Mouse (Mus musculus): ENCODE data around the gene Sipa1. TPM values are rescaled to one million over a fixed set of nuclear protein-coding genes. Genes with fewer than 3 reads are reported as not detected.
A peak's percentile ranks its signal among the peaks of the same experiment; 100 is the strongest.

Gene Sipa1
- polyA plus RNA-seq, 1 experiment: 5.5 TPM

GRCm38 (mm10) chr19:5641641-5642040 lies 21.9 kb downstream of the Sipa1 start:
- Histone ChIP-seq H3K27me3 (ENCODE audit: control insufficient read depth, insufficient read depth, low read length) (no peaks in the 10 kb centered on the region), H3K4me3 (ENCODE audit: control insufficient read depth, low read depth, low read length) (no peak overlapping the region), H3K4me1 (ENCODE audit: control insufficient read depth, insufficient read depth, low read length) (peaks cover 8% of the 10 kb centered on the region), H3K36me3 (ENCODE audit: control insufficient read depth, insufficient read depth, low read length) (peaks cover 1% of the 10 kb centered on the region; the same call in 1 of the 2 replicates), H3K27ac (ENCODE audit: control insufficient read depth, insufficient read depth, low read depth, low read length) (no peak overlapping the region)
- TF ChIP-seq CTCF (IDR thresholded peaks at IDR 0.05; ENCODE audit: control insufficient read depth, insufficient read depth, insufficient replicate concordance, low read depth, low read length) (no peak), POLR2A (IDR thresholded peaks at IDR 0.05; ENCODE audit: control insufficient read depth, low read depth, low read length) (no peak)

DNA sequence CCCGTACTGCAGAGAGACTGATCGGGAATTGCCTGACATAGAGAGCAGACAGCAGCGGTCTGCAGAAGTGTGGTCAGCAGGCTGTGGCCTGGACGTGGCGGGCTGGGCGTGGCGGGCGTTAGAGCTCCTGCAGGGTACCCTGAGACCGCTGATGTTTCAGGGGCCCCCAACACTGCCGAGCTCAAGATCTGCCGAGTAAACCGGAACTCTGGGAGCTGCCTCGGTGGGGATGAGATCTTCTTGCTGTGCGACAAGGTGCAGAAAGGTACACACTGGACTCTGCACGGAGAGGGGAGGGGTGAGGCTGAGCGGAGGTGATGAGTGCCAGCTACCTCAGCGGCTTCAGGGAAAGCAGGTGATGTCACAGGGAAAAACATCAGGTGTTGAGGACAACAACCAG lies 22.5 kb downstream of the Sipa1 start:
- peaks cover 1% of the 10 kb centered on the region; the same call in 1 of the 2 replicates for H3K36me3 ChIP-seq (ENCODE audit: control insufficient read depth, insufficient read depth, low read length)

DNA sequence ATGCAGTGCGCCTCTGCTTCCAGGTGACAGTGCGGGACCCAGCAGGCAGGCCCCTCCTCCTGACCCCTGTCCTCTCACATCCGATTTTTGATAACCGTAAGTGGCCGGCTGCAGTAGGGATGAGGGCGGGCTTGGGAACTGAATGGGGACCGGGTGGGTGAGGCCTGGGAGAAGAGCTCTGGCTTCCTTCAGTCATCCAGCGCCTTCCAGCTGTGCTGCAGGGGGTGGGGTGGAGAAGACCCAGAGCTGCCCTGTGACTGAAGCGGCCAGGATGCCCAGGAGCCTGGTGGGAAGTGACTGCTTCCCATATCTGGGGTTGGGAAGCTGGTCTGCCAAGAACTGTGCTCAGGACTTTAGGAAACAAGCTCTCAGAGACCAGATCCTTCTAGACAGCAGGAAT lies 23.2 kb downstream of the Sipa1 start:
- TF ChIP-seq CTCF (IDR thresholded peaks at IDR 0.05; ENCODE audit: control insufficient read depth, insufficient read depth, insufficient replicate concordance, low read depth, low read length) (no peak), POLR2A (IDR thresholded peaks at IDR 0.05; ENCODE audit: control insufficient read depth, low read depth, low read length) (no peak)
- Histone ChIP-seq H3K36me3 (ENCODE audit: control insufficient read depth, insufficient read depth, low read length) (peaks cover 1% of the 10 kb centered on the region; the same call in 1 of the 2 replicates), H3K27ac (ENCODE audit: control insufficient read depth, insufficient read depth, low read depth, low read length) (no peak overlapping the region), H3K4me1 (ENCODE audit: control insufficient read depth, insufficient read depth, low read length) (peaks cover 8% of the 10 kb centered on the region), H3K27me3 (ENCODE audit: control insufficient read depth, insufficient read depth, low read length) (no peaks in the 10 kb centered on the region), H3K4me3 (ENCODE audit: control insufficient read depth, low read depth, low read length) (no peak overlapping the region)

More for the DNA sequence above, 22.5 kb downstream of the Sipa1 start:
- peaks cover 8% of the 10 kb centered on the region for H3K4me1 ChIP-seq (ENCODE audit: control insufficient read depth, insufficient read depth, low read length)
- H3K4me3 ChIP-seq (ENCODE audit: control insufficient read depth, low read depth, low read length): no peak overlapping the region
- TF ChIP-seq CTCF (IDR thresholded peaks at IDR 0.05; ENCODE audit: control insufficient read depth, insufficient read depth, insufficient replicate concordance, low read depth, low read length) (no peak), POLR2A (IDR thresholded peaks at IDR 0.05; ENCODE audit: control insufficient read depth, low read depth, low read length) (no peak)
- no peaks in the 10 kb centered on the region for H3K27me3 ChIP-seq (ENCODE audit: control insufficient read depth, insufficient read depth, low read length)
- no peak overlapping the region for H3K27ac ChIP-seq (ENCODE audit: control insufficient read depth, insufficient read depth, low read depth, low read length)

DNA sequence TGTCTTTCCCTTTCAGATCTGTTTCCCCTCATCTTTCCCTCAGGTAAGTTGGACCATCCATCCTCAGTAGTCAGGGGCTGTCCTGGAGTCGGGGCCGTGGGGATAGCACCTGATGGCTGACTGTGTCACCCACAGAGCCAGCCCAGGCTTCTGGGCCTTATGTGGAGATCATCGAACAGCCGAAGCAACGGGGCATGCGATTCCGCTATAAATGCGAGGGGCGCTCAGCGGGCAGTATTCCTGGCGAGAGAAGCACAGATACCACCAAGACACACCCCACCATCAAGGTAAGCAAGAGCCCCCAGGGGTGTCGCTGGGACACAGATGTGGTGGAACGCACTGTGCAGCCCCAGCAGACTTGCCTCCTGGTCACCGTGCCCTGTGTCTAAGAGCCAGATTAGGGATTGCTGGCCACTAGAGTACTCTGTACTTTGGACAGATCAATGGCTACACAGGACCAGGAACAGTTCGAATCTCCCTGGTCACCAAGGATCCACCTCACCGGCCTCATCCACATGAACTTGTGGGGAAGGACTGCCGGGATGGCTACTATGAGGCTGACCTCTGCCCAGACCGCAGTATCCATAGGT lies 25.0 kb downstream of the Sipa1 start:
- TF ChIP-seq POLR2A (IDR thresholded peaks at IDR 0.05; ENCODE audit: control insufficient read depth, low read depth, low read length) (no peak), CTCF (IDR thresholded peaks at IDR 0.05; ENCODE audit: control insufficient read depth, insufficient read depth, insufficient replicate concordance, low read depth, low read length) (no peak)
- Histone ChIP-seq H3K4me1 (ENCODE audit: control insufficient read depth, insufficient read depth, low read length) (peaks cover 8% of the 10 kb centered on the region), H3K27me3 (ENCODE audit: control insufficient read depth, insufficient read depth, low read length) (no peaks in the 10 kb centered on the region), H3K4me3 (ENCODE audit: control insufficient read depth, low read depth, low read length) (peak overlapping the region; percentile 87), H3K36me3 (ENCODE audit: control insufficient read depth, insufficient read depth, low read length) (no peaks in the 10 kb centered on the region; the same call in 1 of the 2 replicates), H3K27ac (ENCODE audit: control insufficient read depth, insufficient read depth, low read depth, low read length) (peak overlapping the region; percentile 8)

DNA sequence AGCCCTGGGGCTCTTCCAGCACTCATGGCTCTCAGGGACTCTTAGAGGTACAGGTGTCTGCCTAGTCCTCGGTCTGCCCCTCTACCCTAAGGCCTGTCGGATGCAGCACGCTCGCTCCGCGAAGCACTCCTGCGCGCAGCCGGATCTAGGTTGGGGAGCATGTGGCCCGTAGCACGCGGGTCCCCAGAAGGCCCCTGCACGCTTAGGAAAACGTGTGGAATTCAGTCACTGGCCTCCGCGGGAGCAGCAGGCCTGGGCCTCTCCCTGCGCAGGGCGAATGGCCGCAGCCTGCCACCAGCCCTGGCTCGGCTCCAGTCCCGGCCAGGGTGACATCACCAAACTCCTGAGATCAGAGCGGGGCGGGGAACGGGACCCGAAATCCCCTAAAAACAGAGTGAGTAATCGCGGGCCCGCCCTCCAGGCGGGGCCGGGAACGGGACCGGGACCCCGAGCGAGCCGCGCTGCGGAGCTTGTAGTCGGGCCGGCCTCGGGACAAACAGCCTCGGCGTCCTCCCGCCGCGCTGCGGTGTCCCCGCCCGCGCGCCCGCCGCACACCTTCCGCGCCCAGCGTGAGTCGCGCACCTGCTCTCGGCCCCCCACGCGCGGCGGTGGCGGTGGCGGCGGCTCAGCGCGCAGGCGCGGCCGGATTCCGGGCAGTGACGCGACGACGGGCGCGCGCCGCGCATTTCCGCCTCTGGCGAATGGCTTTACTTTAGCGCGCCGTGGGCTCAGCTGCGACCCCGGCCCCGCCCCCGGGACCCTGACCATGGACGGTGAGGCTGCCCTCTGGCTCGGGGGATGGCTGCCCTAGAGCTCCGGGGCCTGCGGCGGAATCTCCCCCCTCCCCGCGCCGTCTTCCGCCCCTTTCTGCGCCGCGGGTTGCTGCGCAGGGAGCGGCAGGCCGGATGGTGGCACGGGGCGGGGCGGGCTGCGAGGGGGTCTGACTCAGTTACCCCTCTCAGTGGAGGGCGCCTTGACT lies 26.1 kb downstream of the Sipa1 start, which contains the start of gene Rela:
Gene Rela, plus strand, starts transcription at position 415 of the 979 bp plus-strand sequence.
- Histone ChIP-seq H3K27ac (ENCODE audit: control insufficient read depth, insufficient read depth, low read depth, low read length) (peak within 1 kb of the TSS; percentile 92), H3K36me3 (ENCODE audit: control insufficient read depth, insufficient read depth, low read length) (no peaks in the 10 kb centered on the region; the same call in 1 of the 2 replicates), H3K27me3 (ENCODE audit: control insufficient read depth, insufficient read depth, low read length) (no peaks in the 10 kb centered on the region), H3K4me3 (ENCODE audit: control insufficient read depth, low read depth, low read length) (peak within 1 kb of the TSS; percentile 87), H3K4me1 (ENCODE audit: control insufficient read depth, insufficient read depth, low read length) (peaks cover 8% of the 10 kb centered on the region)
- TF ChIP-seq CTCF (IDR thresholded peaks at IDR 0.05; ENCODE audit: control insufficient read depth, insufficient read depth, insufficient replicate concordance, low read depth, low read length) (no peak), POLR2A (IDR thresholded peaks at IDR 0.05; ENCODE audit: control insufficient read depth, low read depth, low read length) (peak; percentile 56)

GRCm38 (mm10) chr19:5636571-5637041 lies 26.9 kb downstream of the Sipa1 start:
- Histone ChIP-seq H3K36me3 (ENCODE audit: control insufficient read depth, insufficient read depth, low read length) (no peaks in the 10 kb centered on the region; the same call in 1 of the 2 replicates), H3K27ac (ENCODE audit: control insufficient read depth, insufficient read depth, low read depth, low read length) (peak overlapping the region; percentile 92), H3K4me1 (ENCODE audit: control insufficient read depth, insufficient read depth, low read length) (peaks cover 8% of the 10 kb centered on the region), H3K27me3 (ENCODE audit: control insufficient read depth, insufficient read depth, low read length) (no peaks in the 10 kb centered on the region), H3K4me3 (ENCODE audit: control insufficient read depth, low read depth, low read length) (peak overlapping the region; percentile 87)
- TF ChIP-seq POLR2A (IDR thresholded peaks at IDR 0.05; ENCODE audit: control insufficient read depth, low read depth, low read length): no peak
- TF ChIP-seq CTCF (IDR thresholded peaks at IDR 0.05; ENCODE audit: control insufficient read depth, insufficient read depth, insufficient replicate concordance, low read depth, low read length): no peak

Measured in testis, adult 2 months (tissue).